Mouse (Mus musculus) right cerebral cortex, postnatal 14 days (tissue): ENCODE measurements around the gene Upk3bl.
"Not testable (repeated sequence)": the region's sequence is repeated elsewhere in the genome, so short reads cannot be mapped to it uniquely, and the experiment has no call there.

ENCODE experiments used
- DNase-seq: peaks from one replicate; pipeline ENCODE4 v3.0.0; 2022

Upk3bl gene

DNA sequence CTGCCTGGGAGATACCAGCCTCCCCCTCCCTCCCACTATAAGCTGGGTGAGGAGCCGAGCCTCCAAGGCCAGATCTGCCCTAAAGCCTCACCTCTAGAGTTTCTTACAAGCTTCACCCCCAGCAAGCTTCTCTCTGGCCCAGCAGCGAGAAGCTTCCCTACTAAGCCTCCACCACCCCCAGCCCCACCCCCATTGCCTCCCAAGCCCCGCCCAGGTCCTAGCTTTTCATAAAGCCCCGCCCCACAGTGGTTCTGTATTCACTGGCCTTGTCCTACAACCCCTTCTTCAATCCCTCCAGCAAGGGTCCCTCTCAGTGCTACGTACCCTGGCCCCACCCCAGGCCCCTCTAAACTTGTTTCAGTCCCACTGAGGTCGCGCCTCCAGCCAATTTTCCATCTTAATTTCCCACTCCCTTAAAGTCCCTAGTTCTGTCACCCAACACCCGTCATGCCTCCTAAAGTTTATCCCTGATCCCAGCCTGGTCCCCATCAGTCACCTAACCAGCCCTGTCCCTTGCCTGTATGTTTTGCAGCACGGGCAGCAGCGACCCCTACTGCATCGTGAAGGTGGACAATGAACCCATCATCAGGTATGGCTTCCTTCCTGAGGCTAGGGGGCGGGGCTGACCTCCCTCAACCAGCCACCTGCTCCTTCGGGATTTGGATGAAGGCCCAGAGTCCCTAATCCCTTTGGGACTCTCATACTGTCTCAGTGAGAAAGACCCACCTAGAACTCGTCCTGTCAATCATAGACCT, 34.7 kb downstream of the Upk3bl start:
- no peak for DNase-seq

DNA sequence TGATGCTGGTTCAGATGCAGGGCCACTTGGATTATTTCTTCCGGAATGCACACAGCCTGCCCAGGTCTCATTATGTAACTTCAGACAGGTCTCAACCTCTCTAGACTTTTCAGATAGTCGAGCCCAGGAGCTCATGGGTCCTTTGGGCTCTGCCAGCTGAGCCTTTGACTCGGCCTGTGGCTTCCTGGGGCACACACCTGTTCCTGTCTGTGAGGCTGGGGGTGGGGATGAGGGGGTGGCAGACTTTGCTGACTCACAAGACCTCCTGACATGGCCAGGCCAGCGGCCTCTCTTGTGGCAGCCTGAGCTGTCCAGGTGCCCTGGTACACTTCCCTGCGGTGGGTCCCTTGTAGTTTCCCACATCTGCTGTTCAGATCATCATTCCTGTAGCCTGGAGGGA, 37.6 kb downstream of the Upk3bl start:
- no peak for DNase-seq

DNA sequence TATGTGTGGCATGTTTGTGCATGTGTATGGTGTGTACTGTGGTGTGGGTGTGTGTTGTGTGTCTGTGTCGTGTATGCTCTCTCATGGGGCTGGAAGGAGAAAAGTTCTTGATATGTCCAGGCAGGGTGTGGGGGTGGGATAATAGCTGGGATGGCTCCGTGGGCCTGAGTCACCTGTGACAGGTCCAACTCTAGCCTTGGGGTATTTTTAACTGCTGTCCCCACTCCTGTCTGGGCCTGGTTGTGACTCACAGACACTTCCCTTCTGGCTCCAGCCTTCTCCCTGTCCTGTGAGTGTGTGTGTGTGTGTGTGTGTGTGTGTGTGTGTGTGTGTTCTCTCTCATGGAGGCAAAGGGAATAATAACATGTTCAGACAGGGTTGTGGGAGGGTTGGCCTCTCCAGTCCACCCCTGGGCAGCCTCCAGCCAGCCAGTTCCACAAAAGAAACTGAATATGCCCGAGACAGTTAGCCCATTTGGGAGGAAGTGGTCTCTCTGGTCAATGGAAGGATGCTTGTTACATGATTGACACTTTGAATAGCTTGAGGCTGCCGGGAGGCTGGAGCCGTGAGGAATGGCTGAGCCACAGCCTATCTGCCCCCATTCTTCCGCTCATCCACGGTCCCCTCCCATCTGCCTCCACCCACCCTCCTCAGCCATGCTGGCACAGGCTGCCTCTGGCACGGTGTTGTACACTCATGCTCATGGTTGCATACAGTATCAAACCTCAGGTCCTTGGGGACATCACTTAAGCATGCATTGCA, 40.1 kb downstream of the Upk3bl start:
- no peak for DNase-seq

DNA sequence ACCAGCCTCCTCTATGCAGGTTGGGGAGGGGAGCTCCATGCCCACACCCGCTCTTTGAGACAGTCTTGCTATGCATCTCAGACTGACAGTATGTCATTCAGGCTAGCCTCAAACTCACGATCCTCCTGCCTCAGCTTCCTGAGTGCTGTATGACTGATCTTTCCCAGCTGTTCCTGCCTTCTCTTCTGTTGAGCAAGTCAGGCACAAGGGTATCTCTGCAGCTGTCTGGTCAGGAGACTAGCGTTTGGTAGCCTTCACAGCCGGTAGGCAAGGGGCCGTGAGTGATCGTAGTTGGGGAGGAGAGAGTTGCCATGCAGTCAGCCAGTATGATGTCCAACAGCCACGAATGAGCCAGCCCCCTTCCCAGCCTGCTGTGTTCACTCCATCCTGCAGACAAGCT, 40.8 kb downstream of the Upk3bl start:
- no peak for DNase-seq

DNA sequence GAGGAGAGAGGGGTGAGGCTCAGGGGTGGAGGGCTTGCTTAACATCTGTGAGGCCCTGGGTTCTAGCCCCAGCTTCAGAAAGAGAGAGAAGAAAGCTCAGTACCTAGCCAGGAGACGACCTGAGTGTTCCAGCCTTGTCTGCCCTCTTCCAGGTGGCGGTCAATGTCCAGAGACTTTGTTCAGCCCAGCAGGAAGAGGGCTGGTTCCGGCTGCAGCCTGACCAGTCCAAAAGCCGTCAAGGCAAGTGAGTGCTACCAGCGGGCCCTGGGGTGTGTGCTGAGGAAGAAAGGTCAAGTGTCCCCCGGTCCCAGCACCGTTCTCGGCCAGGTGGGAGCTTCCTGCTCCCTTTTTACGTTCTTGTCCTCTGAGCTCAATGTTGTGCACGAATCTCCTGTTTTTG, 44.2 kb downstream of the Upk3bl start:
- no peak for DNase-seq

DNA sequence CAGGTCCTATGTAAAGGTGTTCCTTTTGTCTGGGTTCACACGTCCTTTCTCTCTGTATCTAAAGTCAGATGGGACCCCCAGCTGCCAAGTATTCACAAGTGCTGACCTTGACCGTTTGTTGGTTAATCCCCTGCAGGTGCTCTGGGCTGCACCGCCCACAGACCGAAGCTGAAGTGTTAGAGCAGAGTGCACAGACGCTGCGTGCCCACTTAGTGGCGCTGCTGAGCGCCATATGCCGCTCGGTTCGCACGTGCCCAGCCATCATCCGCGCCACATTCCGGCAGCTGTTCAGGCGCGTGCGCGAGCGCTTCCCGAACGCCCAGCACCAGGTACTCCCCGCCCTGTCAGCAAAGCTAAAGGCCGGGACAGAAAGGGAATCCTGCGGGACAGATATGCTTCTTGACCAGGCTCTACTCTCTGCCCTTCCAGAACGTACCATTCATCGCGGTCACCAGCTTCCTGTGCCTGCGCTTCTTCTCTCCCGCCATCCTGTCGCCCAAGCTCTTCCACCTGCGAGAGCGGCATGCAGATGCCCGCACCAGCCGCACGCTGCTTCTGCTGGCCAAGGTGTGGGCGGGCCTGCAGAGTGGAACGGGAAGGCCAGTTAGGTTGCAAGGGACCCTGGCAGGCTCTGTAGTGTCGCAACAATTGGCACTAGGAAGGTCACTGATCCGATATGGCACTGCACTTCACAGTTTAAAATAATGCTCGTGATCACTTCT, 48.0 kb downstream of the Upk3bl start:
- DNase-seq, result peak; percentile 78

DNA sequence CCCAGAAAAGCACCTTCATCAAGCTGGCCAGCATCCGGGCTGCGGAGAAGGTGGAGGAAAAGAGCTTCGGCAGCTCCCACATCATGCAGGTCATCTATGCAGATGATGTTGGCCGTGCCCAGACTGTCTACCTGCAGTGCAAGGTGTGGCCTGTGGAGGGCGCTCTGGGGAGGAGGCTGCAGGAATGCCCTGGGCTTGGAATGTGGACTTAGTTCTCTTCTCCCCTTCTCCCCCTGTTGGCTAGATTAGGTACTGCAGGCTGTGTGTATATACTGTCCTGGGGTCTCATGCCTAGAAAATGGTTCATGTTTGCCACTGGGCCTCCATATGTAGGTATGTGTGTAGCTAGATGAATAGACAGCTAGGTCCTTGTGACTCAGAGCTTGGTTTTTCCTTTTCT, 50.2 kb downstream of the Upk3bl start:
- no peak for DNase-seq

DNA sequence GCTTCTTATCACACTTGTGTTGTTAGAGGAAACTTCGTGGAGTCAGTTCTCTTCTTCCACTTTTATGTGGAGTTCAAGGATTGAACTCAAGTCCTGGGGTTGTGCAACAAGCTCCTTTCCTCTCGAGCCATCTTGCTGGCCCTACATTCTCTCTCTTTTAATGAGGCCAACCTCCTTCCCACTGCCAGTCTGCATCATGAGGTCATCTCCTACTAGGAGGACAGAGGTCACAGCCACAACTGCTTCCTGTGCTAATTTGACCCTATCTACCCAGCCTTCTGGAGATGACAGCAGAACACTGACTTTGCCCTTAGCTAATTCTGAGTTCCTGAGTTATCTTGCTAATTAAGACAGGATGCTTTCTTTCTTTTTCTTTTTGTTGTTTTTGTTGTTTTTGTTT, 54.2 kb downstream of the Upk3bl start:
- DNase-seq, result no peak

DNA sequence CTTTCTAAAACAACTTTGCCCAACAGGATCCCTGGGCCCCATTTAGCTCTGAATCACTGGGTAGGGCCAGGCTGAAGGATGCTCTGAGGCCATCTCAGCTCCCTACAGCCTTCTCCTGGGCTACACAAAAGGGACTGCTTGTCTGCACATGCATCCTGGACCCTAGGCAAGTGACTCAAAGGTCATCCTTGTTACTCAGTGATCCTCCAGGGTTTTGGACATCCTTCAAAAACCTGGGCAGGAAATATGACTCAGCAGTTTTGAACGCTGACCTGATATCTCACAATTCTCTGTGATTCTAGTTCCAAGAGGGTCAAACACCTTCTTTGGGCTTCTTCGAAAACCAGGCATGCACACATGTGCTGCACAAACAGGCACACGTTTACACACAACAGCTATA, 54.8 kb downstream of the Upk3bl start:
- no peak for DNase-seq

DNA sequence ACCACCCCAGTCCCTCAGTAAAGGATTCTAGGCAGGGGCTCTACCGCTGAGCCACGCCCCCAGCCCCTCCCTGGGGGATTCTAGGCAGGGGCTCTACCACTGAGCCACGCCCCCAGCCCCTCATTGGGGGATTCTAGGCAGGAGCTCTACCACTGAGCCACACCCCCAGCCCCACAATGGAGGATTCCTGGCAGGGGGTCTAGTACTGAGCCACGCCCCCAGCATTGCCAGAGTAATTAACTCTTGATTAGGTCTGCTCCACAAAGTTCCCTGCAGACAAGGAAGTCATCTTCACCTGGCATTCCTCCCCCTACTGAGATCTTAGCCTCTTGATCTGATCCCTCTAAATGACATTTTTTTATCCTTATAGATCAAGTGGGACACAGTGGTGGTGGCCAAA, 59.3 kb downstream of the Upk3bl start:
- DNase-seq, result not testable (repeated sequence)
